Mouse (Mus musculus) lung, postnatal 10 days (tissue): Measurements from ENCODE around the gene Tmem98.
A peak's percentile ranks its signal among the peaks of the same experiment; 100 is the strongest.

Source experiments
- DNase-seq: peaks from one replicate; pipeline ENCODE4 v3.0.0; 2021

The Tmem98 gene

DNA sequence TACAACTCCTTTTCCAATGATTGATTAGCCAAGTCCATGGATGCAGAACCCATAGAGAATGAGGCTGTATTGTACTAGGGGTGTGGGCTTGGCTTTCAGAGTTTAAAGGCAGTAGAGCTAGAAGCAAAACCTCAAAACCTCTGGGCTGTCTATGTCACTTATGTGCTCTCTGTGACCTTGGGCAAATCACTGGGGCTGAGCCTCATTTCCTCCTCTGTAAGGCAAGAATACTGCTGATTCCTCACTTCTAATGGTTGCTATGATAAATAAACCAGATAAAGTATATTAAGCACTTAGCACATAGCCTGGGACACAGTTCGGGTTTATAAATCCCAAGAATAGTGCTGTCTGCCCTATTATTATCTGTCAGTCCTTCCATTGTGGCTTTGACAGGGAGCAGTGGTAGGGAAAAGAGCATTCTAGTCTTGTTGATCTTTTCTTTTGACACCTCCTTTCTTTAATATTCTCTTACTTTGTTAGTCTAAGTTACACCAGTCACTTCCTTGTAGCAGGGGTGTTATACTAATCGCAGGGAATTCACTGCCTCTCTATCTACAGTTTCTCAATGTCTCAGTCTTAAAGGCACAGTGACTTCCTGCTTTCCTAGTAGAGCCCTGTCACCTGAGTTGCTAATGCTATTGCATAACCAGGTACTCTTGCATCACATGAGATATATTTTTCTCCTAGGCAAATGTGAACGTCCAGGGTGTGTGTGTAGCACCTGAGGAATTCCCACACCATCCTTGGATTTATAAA, 18.1 kb upstream of the Tmem98 start:
- no peak for DNase-seq

DNA sequence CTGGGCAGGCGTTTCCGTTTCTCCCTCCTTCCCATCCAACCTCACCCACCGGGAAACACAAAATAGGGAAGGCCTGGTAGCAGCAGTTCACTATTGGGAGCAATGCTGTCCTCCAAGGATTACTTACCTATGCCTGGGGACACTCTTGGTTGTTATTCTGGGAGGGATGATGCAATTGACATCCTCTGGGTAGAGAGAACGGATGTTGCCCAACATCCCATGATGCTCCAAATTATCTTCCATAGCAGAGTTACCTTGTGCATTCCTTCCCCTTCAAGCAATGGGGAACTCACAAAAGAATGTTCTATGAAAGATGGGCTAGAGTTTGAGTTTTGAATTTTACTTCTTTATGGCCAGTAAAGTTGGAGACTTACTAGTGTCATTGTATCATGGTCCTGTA, 16.6 kb upstream of the Tmem98 start:
- DNase-seq, result no peak

DNA sequence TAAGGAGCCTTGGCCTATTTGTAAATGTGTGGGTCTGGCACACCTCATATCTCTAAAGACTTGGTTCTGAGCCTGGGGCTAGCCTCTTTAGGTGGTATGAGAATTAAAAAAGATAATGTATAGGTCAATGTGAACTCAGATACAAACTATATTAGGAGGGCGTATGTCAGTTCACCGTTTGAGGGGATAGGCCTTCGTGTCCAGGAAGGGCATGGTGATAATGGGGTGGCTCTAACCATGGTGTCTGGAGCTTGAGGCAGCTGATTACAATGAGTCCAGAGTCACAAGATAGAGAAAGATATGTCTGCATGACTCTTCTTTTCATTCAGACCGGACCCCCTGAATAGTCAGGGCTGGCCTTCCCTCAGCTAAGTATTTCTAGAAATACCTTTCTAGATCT, 15.7 kb upstream of the Tmem98 start:
- DNase-seq, result no peak

DNA sequence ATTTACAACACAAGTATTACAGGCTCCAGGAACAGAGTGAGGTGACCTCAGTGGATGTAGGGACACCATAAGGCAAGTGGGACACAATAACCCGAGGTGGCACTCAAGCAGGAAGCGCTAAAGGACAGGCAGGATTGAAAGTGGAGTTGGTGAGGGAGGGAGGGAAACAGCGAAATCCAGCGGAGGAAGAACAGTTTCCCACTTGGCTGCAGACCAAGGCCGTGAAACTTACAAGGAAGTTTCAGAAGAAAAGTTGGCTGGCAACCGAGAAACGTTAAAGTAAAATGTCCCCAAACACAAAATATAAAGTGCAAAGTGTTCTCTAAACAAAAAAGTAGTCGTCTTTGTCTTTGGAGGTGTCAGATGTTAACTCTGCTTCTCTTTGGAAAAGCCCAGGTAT, 14.5 kb upstream of the Tmem98 start:
- DNase-seq, result peak; percentile 53

DNA sequence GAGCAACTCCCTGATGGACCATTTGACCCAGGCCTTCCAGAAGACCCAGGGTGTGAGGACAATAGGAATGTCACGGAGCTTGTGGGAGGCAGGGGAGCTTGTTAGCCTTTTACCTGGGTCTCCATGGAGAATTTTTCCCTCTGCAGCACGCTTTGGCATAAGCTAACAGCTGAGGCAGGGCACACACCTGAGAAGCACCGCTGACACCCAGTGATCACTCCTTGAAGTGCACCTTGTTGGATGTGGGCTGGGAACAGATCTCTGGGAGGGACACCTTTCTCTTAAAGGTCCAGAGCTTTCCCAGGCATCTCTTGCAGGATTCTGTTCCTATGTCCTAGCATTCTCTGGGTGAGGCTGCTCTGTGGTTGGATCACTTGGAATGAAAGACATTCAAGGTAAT, 10.0 kb upstream of the Tmem98 start:
- DNase-seq, result peak; percentile 31

DNA sequence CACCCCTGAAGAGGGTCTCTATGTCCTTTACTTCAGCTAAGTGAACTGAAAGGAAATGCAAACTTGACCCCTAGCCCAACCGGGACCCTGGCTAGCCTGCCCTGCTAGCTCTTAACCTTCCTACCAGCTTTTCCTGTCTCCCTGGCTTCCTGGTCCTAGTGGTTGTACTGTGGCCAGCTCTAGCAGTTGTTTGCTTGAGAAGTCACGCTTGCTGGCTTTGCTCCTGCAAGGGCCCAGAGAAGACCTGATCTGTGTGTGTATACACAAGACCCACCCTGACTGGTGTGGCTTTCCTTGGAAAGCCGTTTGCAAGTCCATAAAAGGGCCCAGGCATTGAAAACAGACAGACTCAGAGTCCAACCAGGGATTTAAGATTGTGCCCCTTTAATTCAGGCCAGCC, 7.3 kb upstream of the Tmem98 start:
- DNase-seq, result peak; percentile 81

DNA sequence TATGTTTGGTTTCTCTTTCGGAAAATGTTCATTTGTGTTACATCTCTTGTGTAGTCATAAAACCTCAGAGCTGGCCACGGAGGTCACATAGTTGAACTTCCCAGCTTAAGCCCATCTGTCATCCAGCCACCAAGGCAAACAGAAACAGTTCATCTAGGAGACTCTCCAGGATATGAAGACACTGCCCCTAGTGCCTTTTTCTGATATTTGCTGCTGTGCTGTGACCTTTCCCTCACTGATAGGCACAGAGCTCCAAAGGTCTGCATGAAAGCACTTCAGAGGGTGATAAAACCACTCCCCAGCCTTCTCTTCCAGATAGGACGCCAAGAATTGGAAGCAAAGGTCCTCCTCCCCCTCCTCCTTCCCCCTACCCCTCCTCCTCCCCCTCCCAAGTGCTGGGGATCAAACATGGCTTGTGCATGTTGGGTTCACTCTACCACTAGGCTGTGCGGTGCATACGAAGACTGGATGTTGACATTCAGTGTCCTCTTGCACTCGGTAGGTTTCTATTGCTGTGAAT, 1.4 kb upstream of the Tmem98 start:
- peak; percentile 75 for DNase-seq

DNA sequence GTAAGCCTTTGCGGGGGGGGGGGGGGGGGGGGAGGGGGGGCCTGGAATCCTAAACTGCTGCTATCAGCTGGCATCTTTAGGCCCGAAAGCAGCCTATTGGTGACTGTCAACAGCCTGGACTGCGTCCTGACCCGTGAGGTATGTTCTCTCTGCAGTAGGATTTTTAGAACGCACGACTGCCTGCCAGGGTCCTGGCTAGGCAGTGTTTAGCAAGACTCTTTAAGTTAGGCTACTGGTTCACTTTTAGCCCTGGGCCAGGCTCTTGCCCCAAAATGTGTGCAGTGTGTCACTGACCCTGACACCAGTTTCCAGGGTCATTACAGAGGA, 346 bp upstream of the Tmem98 start:
- no peak for DNase-seq

DNA sequence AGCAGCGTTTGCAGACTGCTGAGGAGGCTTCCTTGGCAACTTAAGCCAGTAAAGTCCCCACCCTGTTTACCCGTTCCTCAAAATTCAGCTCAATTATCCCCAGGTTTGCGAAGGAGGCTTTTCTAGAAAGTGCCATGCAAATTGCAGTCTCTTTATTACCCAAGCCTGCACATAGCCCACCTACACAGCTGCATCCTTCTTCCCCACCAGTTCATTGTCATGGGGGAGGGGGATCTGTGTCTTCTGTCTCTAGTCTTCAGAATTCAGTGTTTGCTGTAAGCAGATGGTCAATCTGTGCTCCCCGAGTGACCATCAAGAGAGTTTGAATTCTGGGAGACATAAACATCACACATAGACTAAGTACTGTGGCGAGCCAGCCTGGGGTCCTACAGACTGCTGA, 1.2 kb downstream of the Tmem98 start:
- DNase-seq, result no peak

DNA sequence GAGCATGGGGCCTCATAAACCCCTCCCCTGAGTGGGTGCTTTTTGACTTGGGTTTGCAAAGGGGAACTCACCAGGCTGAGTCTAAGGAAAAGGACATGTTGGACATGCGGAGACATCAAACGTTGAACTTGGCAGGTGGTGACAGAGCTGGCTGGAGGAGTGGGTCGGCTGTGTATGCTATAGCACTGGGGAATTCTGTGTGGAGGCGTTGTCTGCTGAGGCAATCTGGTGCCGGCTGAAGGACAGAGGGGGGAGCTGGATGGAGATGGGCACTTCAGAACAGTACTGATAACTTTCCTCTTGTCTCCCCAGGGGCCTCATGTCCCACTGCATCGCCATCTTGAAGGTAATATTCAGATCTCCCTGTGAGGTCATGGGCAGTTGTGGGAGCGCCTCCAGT, 5.4 kb downstream of the Tmem98 start:
- no peak for DNase-seq

DNA sequence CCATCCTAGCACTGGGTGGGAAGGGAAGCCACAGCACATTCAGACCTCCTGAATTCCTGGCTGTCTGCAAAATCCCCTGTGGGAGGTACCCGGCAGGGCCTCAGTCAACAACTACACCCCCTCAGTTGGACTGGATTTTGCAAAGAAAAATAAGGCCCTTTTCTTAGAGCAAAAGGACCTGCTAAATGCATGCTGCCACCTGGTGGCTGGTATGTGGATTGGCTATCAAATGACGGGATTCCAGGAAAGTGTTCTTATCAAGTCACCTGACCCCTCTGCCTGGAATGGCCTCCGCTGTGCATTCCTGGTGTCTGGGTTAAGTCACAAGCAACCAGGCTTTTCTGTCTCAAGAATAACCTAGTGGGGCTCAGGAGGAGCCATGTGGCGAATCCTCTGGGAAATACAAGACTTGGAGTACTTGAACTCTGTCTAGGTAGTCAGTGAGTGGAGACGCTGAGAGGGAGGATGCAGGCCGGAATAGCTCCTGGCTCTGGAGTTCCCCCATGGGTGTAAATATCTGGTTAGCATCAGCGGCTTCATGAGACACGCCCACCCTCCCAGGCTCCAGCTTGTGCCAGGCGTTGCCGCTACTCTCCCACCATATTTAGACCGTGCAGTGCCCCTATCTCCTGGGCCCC, 8.2 kb downstream of the Tmem98 start:
- DNase-seq, result peak; percentile 91

DNA sequence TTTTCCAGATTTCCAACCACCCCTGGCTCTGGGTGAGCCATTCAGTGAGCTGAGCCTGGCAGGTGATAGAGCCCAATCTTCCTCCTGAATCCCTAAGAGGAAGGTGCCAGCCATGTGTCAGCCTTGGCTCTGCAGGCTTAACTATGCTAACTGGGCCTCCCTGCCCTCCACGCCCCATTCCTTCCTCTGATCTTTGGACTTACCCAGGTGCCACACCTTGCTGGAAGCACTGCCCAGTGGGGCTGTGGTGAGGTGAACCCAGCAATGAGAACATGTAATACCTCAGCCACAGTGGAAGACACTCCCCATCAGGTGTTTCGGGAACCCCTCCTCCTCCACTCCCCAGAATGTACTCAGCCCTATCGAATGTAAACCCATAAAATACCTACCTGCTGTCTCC, 10.1 kb downstream of the Tmem98 start:
- peak; percentile 33 for DNase-seq

DNA sequence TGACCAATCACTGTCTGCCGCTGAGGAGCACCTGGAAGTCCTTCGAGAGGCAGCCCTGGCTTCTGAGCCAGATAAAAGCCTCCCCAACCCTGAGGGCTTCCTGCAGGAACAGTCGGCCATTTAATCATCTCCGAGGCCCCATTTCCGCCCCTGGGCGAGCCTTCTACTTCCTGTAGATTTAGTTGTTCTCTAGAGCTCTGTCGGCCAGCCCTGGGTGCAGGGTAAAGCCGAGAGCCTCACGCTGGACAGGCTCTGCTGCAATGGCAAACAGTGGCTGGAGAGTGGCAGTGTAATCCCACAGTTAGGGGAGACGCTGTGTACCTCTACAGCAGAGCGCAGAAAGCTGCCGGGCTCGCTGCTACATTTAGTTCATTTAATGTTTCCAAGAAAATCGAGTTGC, 11.3 kb downstream of the Tmem98 start:
- peak; percentile 63 for DNase-seq

DNA sequence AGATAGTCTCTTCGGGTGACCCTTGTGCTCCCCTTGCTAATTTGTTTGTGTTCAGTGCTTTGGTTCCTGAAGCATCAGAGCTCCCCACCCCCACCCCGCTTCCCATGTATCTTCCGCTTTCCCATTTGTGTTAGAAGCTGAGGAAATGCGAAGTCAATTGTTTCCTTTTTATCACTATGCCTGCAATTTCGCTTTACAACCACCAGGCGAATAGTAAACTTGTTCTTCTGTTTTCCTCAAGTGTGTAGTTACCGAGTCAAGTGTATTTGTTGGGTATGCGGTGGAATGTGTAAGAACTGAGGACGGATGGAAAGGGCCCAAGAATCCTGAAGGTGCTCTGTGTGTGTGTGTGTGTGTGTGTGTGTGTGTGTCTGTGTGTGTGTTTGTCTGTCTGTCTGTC, 11.8 kb downstream of the Tmem98 start:
- DNase-seq, result no peak

DNA sequence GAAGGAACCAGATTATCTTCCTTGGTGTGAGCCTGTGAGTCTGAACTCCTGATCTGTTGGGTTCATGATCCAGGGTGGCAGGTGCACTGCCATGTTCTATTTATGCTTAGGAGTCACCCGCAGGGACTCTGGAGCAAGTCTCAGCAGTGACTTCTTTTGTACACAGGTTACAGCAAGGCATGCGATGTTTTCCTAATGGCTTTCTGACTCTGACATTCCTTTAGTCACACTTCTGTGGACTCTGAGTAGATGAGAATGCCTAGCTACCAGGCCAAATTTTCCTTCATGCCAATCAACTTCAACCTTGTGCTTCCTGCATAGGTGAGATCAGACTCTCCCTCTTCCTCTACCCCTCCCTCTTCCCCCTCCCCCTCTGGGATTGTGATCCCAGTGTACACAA, 25.4 kb downstream of the Tmem98 start:
- DNase-seq, result no peak

DNA sequence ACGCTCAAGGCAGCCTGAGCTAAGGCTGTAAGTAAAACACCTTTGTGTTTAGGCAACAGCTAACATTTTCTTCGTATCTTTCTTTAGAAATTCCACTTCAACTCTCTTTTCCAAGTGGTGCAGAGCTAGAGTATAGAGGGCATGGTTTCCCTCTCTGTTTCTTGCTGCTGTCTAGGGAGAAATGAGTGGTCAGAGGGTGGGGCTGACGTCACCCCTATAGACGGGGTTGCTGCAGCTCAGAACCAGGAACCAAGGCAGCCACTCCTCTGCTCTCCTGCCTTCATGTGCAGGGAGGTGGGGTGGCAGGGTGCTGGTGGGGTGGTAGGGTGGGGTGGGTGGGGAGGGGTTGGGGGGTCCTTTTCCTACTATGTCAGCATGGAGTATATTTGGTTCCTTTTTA, 25.9 kb downstream of the Tmem98 start:
- DNase-seq, result no peak

DNA sequence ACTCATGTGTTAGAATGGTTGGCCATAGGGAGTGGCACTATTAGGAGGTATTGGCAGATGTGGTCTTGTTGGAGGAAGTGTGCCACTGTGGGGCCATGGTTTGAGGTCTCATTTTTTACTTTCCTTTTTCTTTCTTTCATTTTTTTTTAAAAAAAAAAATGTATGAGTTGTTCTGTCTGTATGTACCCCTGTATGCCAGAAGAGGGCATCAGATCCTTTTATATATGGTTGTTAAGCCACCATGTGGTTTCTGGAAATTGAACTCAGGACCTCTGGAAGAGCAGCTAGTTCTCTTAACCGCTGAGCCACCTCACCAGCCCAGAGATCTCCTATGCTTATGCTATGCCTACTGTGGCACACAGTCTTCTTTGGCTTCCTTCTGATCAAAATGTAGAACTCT, 28.7 kb downstream of the Tmem98 start:
- DNase-seq, result no peak

DNA sequence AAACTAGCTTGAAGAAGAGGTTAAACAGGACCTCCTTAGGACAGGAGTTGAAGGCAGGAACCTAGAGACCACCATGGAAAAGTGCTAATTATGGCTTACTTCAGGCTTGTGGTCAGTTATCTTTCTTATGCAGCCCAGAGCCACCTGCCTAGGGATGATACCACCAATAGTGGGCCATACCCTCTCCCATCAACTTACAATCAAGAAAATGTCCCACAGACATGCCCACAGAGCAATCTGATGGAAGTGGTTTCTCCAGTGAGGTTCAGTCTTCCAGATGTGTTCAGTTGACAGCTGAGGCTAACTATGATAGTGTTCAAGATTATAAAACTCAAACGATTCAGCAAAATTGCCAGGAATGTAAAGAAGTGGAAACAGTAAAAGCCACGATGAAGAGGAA, 33.5 kb downstream of the Tmem98 start:
- DNase-seq, result no peak

DNA sequence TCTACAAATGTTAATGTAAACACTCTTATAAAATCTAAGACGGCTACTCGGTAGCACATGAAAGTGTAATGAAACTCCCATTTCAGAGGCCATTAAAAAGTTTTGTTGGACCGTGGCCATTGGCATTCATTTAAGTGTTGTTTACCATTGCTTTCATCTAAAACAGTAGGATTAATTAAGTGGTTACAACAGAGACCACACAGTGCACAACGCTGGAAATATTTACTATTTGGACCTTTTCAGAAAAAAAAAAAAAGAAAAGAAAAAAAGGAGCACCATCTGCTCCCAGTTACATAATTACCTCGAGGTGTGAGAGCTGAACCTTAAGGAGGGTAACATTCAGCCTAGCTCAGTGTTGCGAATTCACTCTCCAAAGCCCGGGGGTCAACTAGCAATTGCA, 35.5 kb downstream of the Tmem98 start:
- peak; percentile 63 for DNase-seq

DNA sequence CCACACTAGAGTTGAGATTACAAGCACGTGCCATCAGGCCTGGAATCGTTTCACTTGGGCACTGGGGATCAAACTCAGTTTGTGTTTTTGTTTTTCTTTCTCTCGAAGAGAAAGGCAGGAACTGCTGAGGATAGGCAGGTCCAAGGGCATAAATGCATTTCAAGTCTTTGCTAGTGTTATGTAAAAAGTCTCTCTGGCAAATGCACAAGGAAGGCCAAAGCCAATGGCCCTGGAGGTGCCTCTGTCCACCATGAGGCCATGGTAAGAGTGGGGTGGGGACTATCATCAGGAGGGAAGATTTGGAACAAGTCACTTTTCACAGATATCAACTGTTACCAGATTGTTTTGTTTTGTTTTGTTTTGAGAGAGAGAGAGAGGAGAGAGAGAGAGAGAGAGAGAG, 36.1 kb downstream of the Tmem98 start:
- DNase-seq, result peak; percentile 9

DNA sequence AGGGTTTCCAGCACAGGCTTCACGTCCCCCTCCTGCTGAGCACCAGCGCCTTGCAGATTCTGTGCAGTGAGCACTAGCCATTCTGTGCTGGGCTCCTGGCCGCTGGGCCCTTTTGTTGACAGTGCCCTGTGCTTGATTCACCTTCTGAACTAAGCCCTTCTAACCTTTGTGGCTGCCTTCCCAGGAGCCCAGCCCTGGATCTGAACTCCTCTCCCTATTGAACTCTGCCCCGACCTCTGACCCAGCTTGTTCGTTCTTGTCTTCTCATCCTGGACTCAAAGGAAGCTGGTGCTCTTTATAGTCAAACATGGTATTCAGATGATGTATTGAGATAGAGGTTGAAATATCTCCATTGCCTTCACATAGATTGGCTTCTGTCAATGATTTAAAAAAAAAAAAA, 38.2 kb downstream of the Tmem98 start:
- no peak for DNase-seq

DNA sequence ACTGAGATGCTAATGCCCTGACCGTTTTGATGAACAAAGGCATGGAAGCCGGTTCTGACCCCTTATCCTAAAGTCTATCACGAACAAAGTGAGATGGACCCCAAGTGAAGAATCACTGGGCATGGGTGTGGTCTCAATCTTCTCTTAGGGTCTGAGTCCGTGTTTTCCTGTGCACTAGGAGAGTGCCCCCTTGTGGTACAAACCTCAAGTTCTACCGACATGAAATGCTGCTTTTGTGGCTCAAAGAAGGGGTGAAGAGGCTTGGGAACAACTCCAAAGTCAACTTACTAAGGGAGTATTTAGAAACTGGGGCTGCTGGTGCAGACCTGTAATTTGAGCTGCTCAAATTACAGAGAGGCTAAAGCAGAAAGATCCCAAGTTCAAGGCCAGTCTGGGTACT, 41.9 kb downstream of the Tmem98 start:
- peak; percentile 60 for DNase-seq

DNA sequence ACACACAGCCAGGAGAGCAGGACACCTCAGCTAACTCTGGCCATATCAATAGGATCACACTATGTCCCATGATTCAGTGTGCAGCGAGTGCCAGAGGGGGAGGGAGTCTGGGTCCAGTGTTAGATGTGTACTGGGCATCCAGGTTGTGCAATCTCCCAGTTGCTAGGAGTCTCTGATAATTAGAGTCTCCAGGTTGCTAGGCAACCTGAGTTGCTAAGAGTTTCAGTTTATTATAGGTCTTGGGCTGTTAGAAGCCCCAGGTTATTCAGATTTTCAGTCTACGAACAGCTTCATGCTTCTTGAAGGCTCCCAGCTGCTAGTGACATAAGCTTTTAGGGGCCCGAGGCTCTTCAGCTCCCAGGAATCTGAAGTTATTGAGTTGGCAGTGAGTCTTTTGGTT, 43.0 kb downstream of the Tmem98 start:
- DNase-seq, result peak; percentile 30

DNA sequence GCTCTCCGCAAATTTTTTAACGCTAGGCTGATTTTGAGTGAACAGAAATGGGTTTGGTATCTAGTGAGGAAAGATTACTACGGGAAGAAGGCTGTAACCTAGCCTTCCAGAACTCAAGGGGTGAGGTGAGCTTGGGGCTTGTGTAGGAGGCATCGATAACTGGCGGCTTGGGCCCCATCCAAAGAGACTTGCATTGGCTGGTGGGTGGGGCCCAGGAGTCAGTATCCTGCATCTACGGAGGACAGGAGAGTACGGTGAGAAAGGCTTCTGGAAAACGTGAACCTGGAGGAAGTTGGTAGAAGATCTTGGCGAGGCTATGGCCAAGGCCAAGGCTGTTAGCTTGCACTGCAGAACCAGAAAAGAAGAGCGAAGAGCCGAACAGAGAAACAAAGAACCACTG, 44.5 kb downstream of the Tmem98 start:
- no peak for DNase-seq

DNA sequence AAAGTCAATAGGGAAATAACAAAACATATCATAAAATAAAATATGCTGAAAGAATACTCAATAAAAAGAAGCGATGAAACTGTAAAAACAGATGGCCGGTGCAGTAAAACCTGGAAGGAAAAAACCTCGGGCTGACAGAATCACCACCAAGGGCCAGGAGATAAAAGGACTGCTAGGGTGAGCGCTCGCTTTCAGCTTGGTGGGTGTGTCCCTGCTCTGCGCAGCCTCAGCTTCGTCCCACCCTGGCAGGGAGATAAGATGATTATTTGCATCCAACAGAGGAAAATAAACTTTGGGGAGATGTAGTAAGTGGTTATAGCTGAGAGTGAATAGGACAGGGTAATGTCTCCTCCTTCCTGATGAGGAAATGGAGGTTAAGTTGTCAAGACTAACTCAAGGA, 44.9 kb downstream of the Tmem98 start:
- DNase-seq, result no peak
